Mouse (Mus musculus) ES-Bruce4 (cell line): ENCODE data around the gene Phkg1. TPM values are rescaled to one million over a fixed set of nuclear protein-coding genes. Genes with fewer than 3 reads are reported as not detected.
A peak's percentile ranks its signal among the peaks of the same experiment; 100 is the strongest.
"Not testable (repeated sequence)": the region's sequence is repeated elsewhere in the genome, so short reads cannot be mapped to it uniquely, and the experiment has no call there.

Source experiments
- H3K27ac ChIP-seq: 2 replicates; pipeline ENCODE4 v1.5.1; 2012; ENCODE audit warnings: low read length, inconsistent platforms; ENCODE audit not compliant: insufficient read depth
- H3K27me3 ChIP-seq: 2 replicates; pipeline ENCODE4 v1.6.1; 2012; ENCODE audit warnings: mild to moderate bottlenecking, low read length, inconsistent platforms; ENCODE audit not compliant: control insufficient read depth, poor library complexity, insufficient read depth, severe bottlenecking
- H3K36me3 ChIP-seq: 2 replicates; pipeline ENCODE4 v1.6.1; 2012; ENCODE audit warnings: inconsistent platforms, mild to moderate bottlenecking, low read length, moderate library complexity; ENCODE audit not compliant: control insufficient read depth, poor library complexity, insufficient read depth, severe bottlenecking
- H3K4me1 ChIP-seq: one replicate; pipeline ENCODE4 v1.8.1; 2011; ENCODE audit warnings: low read length; ENCODE audit not compliant: control insufficient read depth, insufficient read depth
- H3K4me3 ChIP-seq: 2 replicates; pipeline ENCODE4 v1.5.1; 2011; ENCODE audit warnings: low read depth, mild to moderate bottlenecking, low read length
- H3K9ac ChIP-seq: 2 replicates; pipeline ENCODE4 v1.6.1; 2012; ENCODE audit warnings: low read depth, mild to moderate bottlenecking, inconsistent platforms; ENCODE audit not compliant: poor library complexity, severe bottlenecking
- H3K9me3 ChIP-seq: replicated peaks from 2 replicates; pipeline ENCODE4 v1.6.1; 2012; ENCODE audit warnings: mild to moderate bottlenecking, low read length, inconsistent platforms; ENCODE audit not compliant: control insufficient read depth, poor library complexity, insufficient read depth, severe bottlenecking
- CTCF ChIP-seq: IDR thresholded peaks from one replicate; pipeline ENCODE4 v1.8.1; 2011; ENCODE audit warnings: low read depth, low read length
- EP300 ChIP-seq: IDR thresholded peaks from 2 replicates; pipeline ENCODE4 v1.6.1; 2011; ENCODE audit warnings: low read depth, low read length; ENCODE audit not compliant: insufficient read depth
- POLR2A ChIP-seq: IDR thresholded peaks from one replicate; pipeline ENCODE4 v1.8.1; 2011; ENCODE audit warnings: low read length; ENCODE audit not compliant: insufficient read depth
- polyA plus RNA-seq: library from polyadenylated mRNA; stranded (reverse); fragments of >200 nt; gene quantifications from 2 replicates; pipeline ENCODE4 v1.2.4, GENCODE M21; 2011; ENCODE audit warnings: low read depth; ENCODE audit not compliant: missing spikeins, insufficient read depth, insufficient read length

Gene Phkg1
- polyA plus RNA-seq, 1 experiment, result 6.1 TPM

GRCm38 (mm10) chr5:129909591-129909990 is 11.2 kb upstream of the Phkg1 start:
- Histone ChIP-seq H3K27me3 (no peaks in the 10 kb centered on the region), H3K9ac (peak overlapping the region; percentile 44; the same call in 1 of the 2 replicates), H3K27ac (no peak overlapping the region), H3K4me3 (peak overlapping the region; percentile 96; the same call in 1 of the 2 replicates), H3K4me1 (no peaks in the 10 kb centered on the region), H3K9me3 (no peaks in the 10 kb centered on the region), H3K36me3 (no peaks in the 10 kb centered on the region)
- no peak for TF ChIP-seq CTCF
- TF ChIP-seq EP300, result no peak
- no peak for TF ChIP-seq POLR2A

DNA sequence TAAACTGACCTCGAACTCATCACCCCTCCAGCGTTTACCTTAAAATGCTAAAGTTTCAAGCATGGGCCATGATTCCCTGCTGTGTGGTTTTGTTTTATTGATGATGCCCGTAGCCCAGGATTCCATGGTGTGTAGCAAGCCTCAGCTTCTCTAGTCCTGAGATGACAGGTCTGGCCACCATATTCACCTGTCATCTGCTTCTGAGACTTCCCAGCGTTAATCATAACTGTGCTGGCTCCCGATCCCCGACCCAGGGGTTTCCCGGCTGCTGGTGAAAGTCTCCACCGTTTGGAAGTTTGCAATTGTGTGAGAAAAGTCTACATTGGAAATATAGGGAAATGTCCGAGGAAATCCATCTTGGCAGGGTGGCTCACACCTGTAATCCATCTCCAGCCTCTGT is 10.8 kb upstream of the Phkg1 start:
- Histone ChIP-seq H3K36me3 (no peaks in the 10 kb centered on the region), H3K9ac (peak overlapping the region; percentile 44), H3K4me3 (peak overlapping the region; percentile 96), H3K4me1 (no peaks in the 10 kb centered on the region), H3K27ac (no peak overlapping the region), H3K27me3 (no peaks in the 10 kb centered on the region), H3K9me3 (no peaks in the 10 kb centered on the region)
- TF ChIP-seq CTCF, result no peak
- TF ChIP-seq EP300, result no peak
- TF ChIP-seq POLR2A, result no peak

DNA sequence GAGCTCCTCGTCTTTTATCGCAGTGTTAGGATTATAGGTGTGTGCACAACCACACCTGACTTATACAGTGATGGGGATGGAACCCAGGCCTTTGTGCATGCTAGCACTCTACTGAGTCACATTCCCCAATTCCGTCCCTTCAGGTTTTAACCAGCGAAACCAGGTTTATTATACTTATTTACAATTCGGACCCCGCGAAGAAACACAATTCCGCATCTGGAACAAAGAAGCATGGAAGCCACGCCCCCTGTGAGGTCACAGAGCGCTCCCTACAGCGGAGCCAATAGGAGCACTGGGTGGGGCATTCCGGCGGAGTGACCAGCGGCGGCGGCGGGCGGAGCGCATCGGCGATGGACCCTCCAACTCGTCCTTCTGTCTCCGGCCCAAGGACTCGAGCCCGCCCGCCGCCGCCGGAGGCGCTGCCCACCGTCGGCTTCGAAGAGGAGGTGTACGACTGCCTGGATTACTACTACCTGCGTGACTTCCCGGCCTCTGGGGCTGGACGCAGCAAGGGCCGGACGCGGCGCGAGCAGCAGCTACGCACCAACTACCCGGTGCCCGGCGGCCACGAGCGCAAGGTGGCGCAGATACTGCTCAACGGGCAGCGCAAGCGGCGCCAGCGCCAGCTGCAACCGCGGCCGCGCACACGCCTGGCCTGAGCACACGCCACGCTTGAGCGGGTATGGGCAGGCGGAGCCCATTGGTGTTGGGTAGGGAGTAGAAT is 10.1 kb upstream of the Phkg1 start, which contains the start of gene Nupr1l:
Gene Nupr1l (plus strand): TSS at position 299 of the 724 bp plus-strand sequence.
- no peak within 1 kb of the TSS for H3K27ac ChIP-seq
- H3K4me3 ChIP-seq, result peak within 1 kb of the TSS; percentile 96
- H3K9ac ChIP-seq, result peak within 1 kb of the TSS; percentile 44
- H3K4me1 ChIP-seq, result no peaks in the 10 kb centered on the region
- TF ChIP-seq EP300 (no peak), POLR2A (peak; percentile 67)
- H3K27me3 ChIP-seq, result no peaks in the 10 kb centered on the region
- no peaks in the 10 kb centered on the region for H3K36me3 ChIP-seq
- H3K9me3 ChIP-seq, result no peaks in the 10 kb centered on the region

GRCm38 (mm10) chr5:129907775-129908174 is 9.4 kb upstream of the Phkg1 start:
- Histone ChIP-seq H3K9me3 (no peaks in the 10 kb centered on the region), H3K27me3 (no peaks in the 10 kb centered on the region), H3K36me3 (peaks cover 3% of the 10 kb centered on the region), H3K27ac (no peak overlapping the region), H3K9ac (peak overlapping the region; percentile 44), H3K4me3 (no peak overlapping the region; the same call in 1 of the 2 replicates), H3K4me1 (no peaks in the 10 kb centered on the region)
- TF ChIP-seq CTCF, result no peak
- TF ChIP-seq EP300, result no peak
- no peak for TF ChIP-seq POLR2A

DNA sequence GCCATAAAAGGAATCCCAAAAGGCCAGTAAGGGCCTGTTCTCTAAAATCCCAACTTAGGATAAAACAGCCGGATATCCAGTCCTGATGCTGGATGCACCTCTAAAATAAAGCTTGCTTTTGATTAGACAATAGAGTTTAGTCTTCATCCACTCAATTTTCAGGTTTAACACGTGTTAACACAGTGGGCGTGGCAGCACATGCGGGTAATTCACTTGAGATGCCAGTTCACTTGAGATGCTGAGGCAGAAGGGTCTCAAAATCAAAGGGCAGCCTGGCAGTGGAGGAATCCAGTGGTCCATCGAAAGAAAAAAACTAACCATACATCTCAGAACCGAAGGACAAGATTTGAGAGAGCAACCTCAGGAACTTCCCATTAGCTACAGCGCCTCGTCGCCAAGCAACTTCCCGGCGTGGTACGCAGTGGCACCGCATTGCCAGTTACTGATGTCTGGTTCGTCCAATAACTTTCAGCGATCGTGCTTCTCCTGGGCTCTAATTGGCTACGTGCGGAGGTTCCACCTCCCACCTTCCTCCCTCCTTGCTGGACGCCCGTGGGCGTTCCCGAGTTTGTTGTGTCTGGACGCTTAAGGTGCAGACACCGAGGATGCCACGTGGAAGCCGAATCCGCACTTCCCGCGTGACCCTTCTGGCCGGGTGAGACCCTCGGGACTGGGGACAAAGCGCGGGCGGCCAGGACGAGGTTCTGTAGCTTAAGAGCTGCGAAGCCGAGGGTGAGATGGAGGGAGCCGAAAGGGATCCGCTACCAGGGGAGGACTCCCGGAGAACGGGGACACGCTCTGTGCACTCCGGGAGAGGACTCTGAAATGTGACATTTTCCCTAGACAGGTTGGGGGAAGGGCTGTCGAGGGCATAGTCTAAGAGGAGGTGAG is 2.9 kb downstream of the Phkg1 start, which contains the start of gene Zbed5:
Gene Zbed5 (plus strand): TSS at position 526 of the 891 bp plus-strand sequence.
- TF ChIP-seq POLR2A (no peak), EP300 (no peak), CTCF (no peak)

DNA sequence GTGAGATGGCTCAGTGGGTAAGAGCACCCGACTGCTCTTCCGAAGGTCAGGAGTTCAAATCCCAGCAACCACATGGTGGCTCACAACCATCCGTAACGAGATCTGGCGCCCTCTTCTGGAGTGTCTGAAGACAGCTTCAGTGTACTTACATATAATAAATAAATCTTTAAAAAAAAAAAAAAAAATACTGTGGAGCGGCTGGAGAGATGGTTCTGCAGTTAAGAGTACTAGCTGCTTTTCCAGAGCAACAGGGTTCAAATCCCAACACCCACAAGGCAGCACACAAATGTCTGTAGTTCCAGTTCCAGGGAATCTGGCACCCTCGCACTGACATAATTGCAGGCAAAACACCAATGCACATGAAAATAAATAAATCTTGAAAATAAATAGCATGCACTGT is 8.0 kb downstream of the Phkg1 start:
- not testable (repeated sequence) for H3K4me3 ChIP-seq, H3K9me3 ChIP-seq, H3K4me1 ChIP-seq, H3K36me3 ChIP-seq, H3K27me3 ChIP-seq, H3K27ac ChIP-seq, H3K9ac ChIP-seq

More for the DNA sequence above, 2.9 kb downstream of the Phkg1 start, which contains the start of gene Zbed5:
- H3K36me3 ChIP-seq, result no peaks in the 10 kb centered on the region
- peak within 1 kb of the TSS; percentile 50 for H3K9ac ChIP-seq
- no peaks in the 10 kb centered on the region for H3K9me3 ChIP-seq
- H3K27ac ChIP-seq, result no peak within 1 kb of the TSS
- H3K4me1 ChIP-seq, result peaks cover 1% of the 10 kb centered on the region
- no peaks in the 10 kb centered on the region for H3K27me3 ChIP-seq
- H3K4me3 ChIP-seq, result peak within 1 kb of the TSS; percentile 78
